Mouse (Mus musculus): ENCODE data around the gene Sox21. TPM values are rescaled to one million over a fixed set of nuclear protein-coding genes. Genes with fewer than 3 reads are reported as not detected.

Gene Sox21
- polyA plus RNA-seq, 1 experiment: 0.14 TPM

GRCm38 (mm10) chr14:118226471-118227155 is 10.2 kb downstream of the Sox21 start:
- TF ChIP-seq POLR2A (IDR thresholded peaks at IDR 0.05; ENCODE audit: low read depth, low read length) (no peak), CTCF (IDR thresholded peaks at IDR 0.05; ENCODE audit: borderline replicate concordance, insufficient read depth, low read length) (no peak)
- Histone ChIP-seq H3K27ac (ENCODE audit: insufficient read depth, low read length) (no peak overlapping the region), H3K4me3 (ENCODE audit: insufficient read depth, low read length) (no peak overlapping the region), H3K4me1 (ENCODE audit: control insufficient read depth, insufficient read depth, low read length) (no peaks in the 10 kb centered on the region)

GRCm38 (mm10) chr14:118225911-118226310 is 10.9 kb downstream of the Sox21 start:
- no peak overlapping the region for H3K4me3 ChIP-seq (ENCODE audit: insufficient read depth, low read length)
- TF ChIP-seq CTCF (IDR thresholded peaks at IDR 0.05; ENCODE audit: borderline replicate concordance, insufficient read depth, low read length): no peak
- TF ChIP-seq POLR2A (IDR thresholded peaks at IDR 0.05; ENCODE audit: low read depth, low read length): no peak
- no peaks in the 10 kb centered on the region for H3K4me1 ChIP-seq (ENCODE audit: control insufficient read depth, insufficient read depth, low read length)
- no peak overlapping the region for H3K27ac ChIP-seq (ENCODE audit: insufficient read depth, low read length)

- Histone ChIP-seq H3K4me1 (ENCODE audit: control insufficient read depth, insufficient read depth, low read length) (no peaks in the 10 kb centered on the region), H3K4me3 (ENCODE audit: insufficient read depth, low read length) (no peak overlapping the region), H3K27ac (ENCODE audit: insufficient read depth, low read length) (no peak overlapping the region)
- no peak for TF ChIP-seq POLR2A (IDR thresholded peaks at IDR 0.05; ENCODE audit: low read depth, low read length)
- TF ChIP-seq CTCF (IDR thresholded peaks at IDR 0.05; ENCODE audit: borderline replicate concordance, insufficient read depth, low read length): no peak
Observed at GRCm38 (mm10) chr14:118225061-118225743, 11.6 kb downstream of the Sox21 start.

GRCm38 (mm10) chr14:118220885-118221284 is 15.9 kb downstream of the Sox21 start:
- H3K27ac ChIP-seq (ENCODE audit: insufficient read depth, low read length): no peak overlapping the region
- no peak overlapping the region for H3K4me3 ChIP-seq (ENCODE audit: insufficient read depth, low read length)
- no peaks in the 10 kb centered on the region for H3K4me1 ChIP-seq (ENCODE audit: control insufficient read depth, insufficient read depth, low read length)
- TF ChIP-seq POLR2A (IDR thresholded peaks at IDR 0.05; ENCODE audit: low read depth, low read length) (no peak), CTCF (IDR thresholded peaks at IDR 0.05; ENCODE audit: borderline replicate concordance, insufficient read depth, low read length) (no peak)

GRCm38 (mm10) chr14:118216826-118217225 is 20.0 kb downstream of the Sox21 start:
- H3K27ac ChIP-seq (ENCODE audit: insufficient read depth, low read length): no peak overlapping the region
- TF ChIP-seq POLR2A (IDR thresholded peaks at IDR 0.05; ENCODE audit: low read depth, low read length) (no peak), CTCF (IDR thresholded peaks at IDR 0.05; ENCODE audit: borderline replicate concordance, insufficient read depth, low read length) (no peak)
- H3K4me3 ChIP-seq (ENCODE audit: insufficient read depth, low read length): no peak overlapping the region
- no peaks in the 10 kb centered on the region for H3K4me1 ChIP-seq (ENCODE audit: control insufficient read depth, insufficient read depth, low read length)

GRCm38 (mm10) chr14:118212188-118212804 is 24.5 kb downstream of the Sox21 start:
- H3K4me1 ChIP-seq (ENCODE audit: control insufficient read depth, insufficient read depth, low read length): no peaks in the 10 kb centered on the region
- TF ChIP-seq POLR2A (IDR thresholded peaks at IDR 0.05; ENCODE audit: low read depth, low read length) (no peak), CTCF (IDR thresholded peaks at IDR 0.05; ENCODE audit: borderline replicate concordance, insufficient read depth, low read length) (no peak)
- H3K27ac ChIP-seq (ENCODE audit: insufficient read depth, low read length): no peak overlapping the region
- H3K4me3 ChIP-seq (ENCODE audit: insufficient read depth, low read length): no peak overlapping the region

GRCm38 (mm10) chr14:118209642-118210041 is 27.2 kb downstream of the Sox21 start:
- Histone ChIP-seq H3K4me1 (ENCODE audit: control insufficient read depth, insufficient read depth, low read length) (no peaks in the 10 kb centered on the region), H3K4me3 (ENCODE audit: insufficient read depth, low read length) (no peak overlapping the region), H3K27ac (ENCODE audit: insufficient read depth, low read length) (no peak overlapping the region)
- TF ChIP-seq POLR2A (IDR thresholded peaks at IDR 0.05; ENCODE audit: low read depth, low read length): no peak
- TF ChIP-seq CTCF (IDR thresholded peaks at IDR 0.05; ENCODE audit: borderline replicate concordance, insufficient read depth, low read length): no peak

- no peak overlapping the region for H3K27ac ChIP-seq (ENCODE audit: insufficient read depth, low read length)
- no peaks in the 10 kb centered on the region for H3K4me1 ChIP-seq (ENCODE audit: control insufficient read depth, insufficient read depth, low read length)
- TF ChIP-seq POLR2A (IDR thresholded peaks at IDR 0.05; ENCODE audit: low read depth, low read length) (no peak), CTCF (IDR thresholded peaks at IDR 0.05; ENCODE audit: borderline replicate concordance, insufficient read depth, low read length) (no peak)
- no peak overlapping the region for H3K4me3 ChIP-seq (ENCODE audit: insufficient read depth, low read length)
Observed at GRCm38 (mm10) chr14:118207347-118207746, 29.5 kb downstream of the Sox21 start.

- TF ChIP-seq POLR2A (IDR thresholded peaks at IDR 0.05; ENCODE audit: low read depth, low read length) (no peak), CTCF (IDR thresholded peaks at IDR 0.05; ENCODE audit: borderline replicate concordance, insufficient read depth, low read length) (no peak)
- no peak overlapping the region for H3K4me3 ChIP-seq (ENCODE audit: insufficient read depth, low read length)
Observed at GRCm38 (mm10) chr14:118203031-118203430, 33.8 kb downstream of the Sox21 start.

GRCm38 (mm10) chr14:118202006-118202405 is 34.8 kb downstream of the Sox21 start:
- no peak for TF ChIP-seq POLR2A (IDR thresholded peaks at IDR 0.05; ENCODE audit: low read depth, low read length)
- no peak for TF ChIP-seq CTCF (IDR thresholded peaks at IDR 0.05; ENCODE audit: borderline replicate concordance, insufficient read depth, low read length)
- Histone ChIP-seq H3K27ac (ENCODE audit: insufficient read depth, low read length) (no peak overlapping the region), H3K4me1 (ENCODE audit: control insufficient read depth, insufficient read depth, low read length) (no peaks in the 10 kb centered on the region), H3K4me3 (ENCODE audit: insufficient read depth, low read length) (no peak overlapping the region)

More at GRCm38 (mm10) chr14:118203031-118203430, 33.8 kb downstream of the Sox21 start:
- Histone ChIP-seq H3K4me1 (ENCODE audit: control insufficient read depth, insufficient read depth, low read length) (no peaks in the 10 kb centered on the region), H3K27ac (ENCODE audit: insufficient read depth, low read length) (no peak overlapping the region)
